Comparison of ENCODE assay signal across 8 mouse cellular contexts in genomic region chr9:107714221-107714952, GRCm38 (mm10). TPM values are rescaled to one million over a fixed set of nuclear protein-coding genes. Genes with fewer than 3 reads are reported as not detected.
DNase-seq lines count a peak whose midpoint lies in the region; ATAC-seq and TF ChIP-seq lines count a peak whose summit lies in the region.

No protein-coding gene starts in this region.

- H3K4me2 ChIP-seq in forebrain, embryonic 15.5 days (replicated peaks): no peak overlapping the region
- no peak overlapping the region for H3K4me2 ChIP-seq in hindbrain, postnatal 0 days (ENCODE audit: low read depth, low read length)
- H3K4me2 ChIP-seq in lung, embryonic 16.5 days (ENCODE audit: low read depth, low read length): peak overlapping the region; percentile 26

- H3K4me3 ChIP-seq in forebrain, embryonic 15.5 days: no peak overlapping the region
- H3K4me3 ChIP-seq in hindbrain, postnatal 0 days (ENCODE audit: low read length): no peak overlapping the region
- no peak overlapping the region for H3K4me3 ChIP-seq in lung, embryonic 16.5 days (ENCODE audit: low read length)

- no peak overlapping the region for H3K9ac ChIP-seq in forebrain, embryonic 15.5 days (replicated peaks)
- no peak overlapping the region for H3K9ac ChIP-seq in hindbrain, postnatal 0 days (replicated peaks; ENCODE audit: low read length)
- H3K9ac ChIP-seq in lung, embryonic 16.5 days (ENCODE audit: low read length): 0 out of 2 replicates have a peak overlapping the region, but pooled peaks have one; percentile 33

- 16% methylated on average over 12 of the region's 12 CpGs for WGBS in forebrain, embryonic 15.5 days
- 18% methylated on average over 12 of the region's 12 CpGs for WGBS in hindbrain, postnatal 0 days
- WGBS in lung, embryonic 16.5 days: 15% methylated on average over 12 of the region's 12 CpGs

- ATAC-seq in forebrain, embryonic 15.5 days (replicated peaks): no peak
- no peak for ATAC-seq in hindbrain, postnatal 0 days
- peak; percentile 27 for ATAC-seq in lung, embryonic 16.5 days (ENCODE audit: low read depth)
- ATAC-seq in frontal cortex, adult (ENCODE audit: low TSS enrichment): no peak

- TF ChIP-seq CTCF in hindbrain, postnatal 0 days (IDR thresholded peaks at IDR 0.05; ENCODE audit: low read depth): 0 out of 2 replicates have a peak, but pooled peaks have one; percentile 9

- H3K36me3 ChIP-seq in forebrain, embryonic 15.5 days: no peaks in the 10 kb centered on the region
- H3K36me3 ChIP-seq in hindbrain, postnatal 0 days (ENCODE audit: insufficient read depth, low read length): no peaks in the 10 kb centered on the region
- H3K36me3 ChIP-seq in lung, embryonic 16.5 days (ENCODE audit: control insufficient read depth, insufficient read depth, low read length): no peaks in the 10 kb centered on the region

- H3K9me3 ChIP-seq in forebrain, embryonic 15.5 days: no peaks in the 10 kb centered on the region
- no peaks in the 10 kb centered on the region for H3K9me3 ChIP-seq in hindbrain, postnatal 0 days (ENCODE audit: low read length)
- H3K9me3 ChIP-seq in lung, embryonic 16.5 days (ENCODE audit: control insufficient read depth, low read length): no peaks in the 10 kb centered on the region

- no peaks in the 10 kb centered on the region for H3K27me3 ChIP-seq in forebrain, embryonic 15.5 days
- no peaks in the 10 kb centered on the region for H3K27me3 ChIP-seq in hindbrain, postnatal 0 days (ENCODE audit: insufficient read depth, low read length)
- no peaks in the 10 kb centered on the region; the same call in 1 of the 2 replicates for H3K27me3 ChIP-seq in lung, embryonic 16.5 days (ENCODE audit: control insufficient read depth, insufficient read depth, low read depth, low read length)

- peak; percentile 46 for DNase-seq in 416B (ENCODE audit: low read depth)
- peak; percentile 57 for DNase-seq in brain, adult 2 months (ENCODE audit: low read depth, low spot score)
- peak; percentile 65 for DNase-seq in hindbrain, postnatal 0 days (ENCODE audit: low spot score)
- DNase-seq in urinary bladder, postnatal 25 days (ENCODE audit: low spot score): peak; percentile 64
- DNase-seq in thymus, adult 18-20 months: no peak

- H3K4me1 ChIP-seq in forebrain, embryonic 15.5 days: peaks cover 23% of the 10 kb centered on the region
- peaks cover 18% of the 10 kb centered on the region for H3K4me1 ChIP-seq in hindbrain, postnatal 0 days (ENCODE audit: insufficient read depth, low read length)
- peaks cover 34% of the 10 kb centered on the region for H3K4me1 ChIP-seq in lung, embryonic 16.5 days (replicated peaks; ENCODE audit: control insufficient read depth, insufficient read depth, low read length)

- H3K27ac ChIP-seq in forebrain, embryonic 15.5 days (replicated peaks): 0 out of 2 replicates have a peak overlapping the region, but pooled peaks have one; percentile 30
- no peak overlapping the region; the same call in 1 of the 2 replicates for H3K27ac ChIP-seq in hindbrain, postnatal 0 days
- peak overlapping the region; percentile 77 for H3K27ac ChIP-seq in lung, embryonic 16.5 days (ENCODE audit: low read length)

RNA-seq across cellular contexts. Expression of gene Sema3f, which starts 4.1 kb away (rescaled TPM):
- 13.7 and 14.6 TPM in 2 replicates for polyA plus RNA-seq in forebrain, embryonic 15.5 days (2015; fragmentation: Nextera tagmentation; extraction: Ambion mirVana)
- total RNA-seq in hindbrain, postnatal 0 days (2014; rRNA removed): 65.4 and 81.3 TPM in 2 replicates
- polyA plus RNA-seq in hindbrain, postnatal 0 days (2015; fragmentation: Nextera tagmentation; extraction: Ambion mirVana): 7.5 and 8.7 TPM in 2 replicates
- polyA plus RNA-seq in lung, embryonic 16.5 days (2015; fragmentation: Nextera tagmentation; extraction: Ambion mirVana): 10.4 and 11.8 TPM in 2 replicates

RNA-seq across cellular contexts. Expression of gene Gnat1, which starts 34.9 kb away (rescaled TPM):
- 1.7 and 1.8 TPM in 2 replicates for polyA plus RNA-seq in forebrain, embryonic 15.5 days (2015; fragmentation: Nextera tagmentation; extraction: Ambion mirVana)
- total RNA-seq in hindbrain, postnatal 0 days (2014; rRNA removed): 0.52 TPM in 1 of 2 replicates, not detected in the other
- polyA plus RNA-seq in hindbrain, postnatal 0 days (2015; fragmentation: Nextera tagmentation; extraction: Ambion mirVana): 2.4 and 2.7 TPM in 2 replicates
- polyA plus RNA-seq in lung, embryonic 16.5 days (2015; fragmentation: Nextera tagmentation; extraction: Ambion mirVana): 0.65 and 1.2 TPM in 2 replicates

RNA-seq across cellular contexts. Expression of gene Slc38a3, which starts 45.1 kb away (rescaled TPM):
- polyA plus RNA-seq in forebrain, embryonic 15.5 days (2015; fragmentation: Nextera tagmentation; extraction: Ambion mirVana): 24.2 and 24.4 TPM in 2 replicates
- total RNA-seq in hindbrain, postnatal 0 days (2014; rRNA removed): 102 and 134 TPM in 2 replicates
- 52.1 and 54.5 TPM in 2 replicates for polyA plus RNA-seq in hindbrain, postnatal 0 days (2015; fragmentation: Nextera tagmentation; extraction: Ambion mirVana)
- polyA plus RNA-seq in lung, embryonic 16.5 days (2015; fragmentation: Nextera tagmentation; extraction: Ambion mirVana): 4.5 and 5.4 TPM in 2 replicates

RNA-seq across cellular contexts. Expression of gene Rbm5, which starts 56.4 kb away (rescaled TPM):
- 283 and 284 TPM in 2 replicates for polyA plus RNA-seq in forebrain, embryonic 15.5 days (2015; fragmentation: Nextera tagmentation; extraction: Ambion mirVana)
- total RNA-seq in hindbrain, postnatal 0 days (2014; rRNA removed): 85.5 and 149 TPM in 2 replicates
- polyA plus RNA-seq in hindbrain, postnatal 0 days (2015; fragmentation: Nextera tagmentation; extraction: Ambion mirVana): 142 and 148 TPM in 2 replicates
- 212 and 220 TPM in 2 replicates for polyA plus RNA-seq in lung, embryonic 16.5 days (2015; fragmentation: Nextera tagmentation; extraction: Ambion mirVana)

Comparison
In these comparisons a context has a peak if more than half of its experiments do, and no peak if none do; other contexts are left out.
1. DNase-seq: peak in 416B (single experiment), brain, adult 2 months (single experiment), hindbrain, postnatal 0 days (single experiment) and urinary bladder, postnatal 25 days (single experiment); none in thymus, adult 18-20 months (0 of 2).